Mouse (Mus musculus) limb, embryonic 11.5 days (tissue): ENCODE data around the gene Zfp13. TPM values are rescaled to one million over a fixed set of nuclear protein-coding genes. Genes with fewer than 3 reads are reported as not detected.

Experiments
- ATAC-seq: fragments of 200-750 bp; cut with Nextera tagmentation; 2 replicates; pipeline ENCODE4 v1.8.0; 2017; ENCODE audit warnings: low read depth; ENCODE audit not compliant: insufficient number of reproducible peaks, low FRiP score, low TSS enrichment
- DNase-seq: peaks from one replicate; pipeline ENCODE4 v3.0.0-alpha.2; 2015; ENCODE audit warnings: low spot score
- H3K27ac ChIP-seq: fragments of 300-500 bp; sonication (generic); replicated peaks from 2 replicates; pipeline ENCODE4 v1.5.1; 2014; ENCODE audit warnings: low read depth, mild to moderate bottlenecking, low read length
- H3K27me3 ChIP-seq: fragments of 300-500 bp; sonication (generic); 2 replicates; pipeline ENCODE4 v1.6.1; 2014; ENCODE audit warnings: mild to moderate bottlenecking, low read length, mixed read lengths; ENCODE audit not compliant: control insufficient read depth, insufficient read depth
- H3K36me3 ChIP-seq: fragments of 300-500 bp; sonication (generic); 2 replicates; pipeline ENCODE4 v1.6.1; 2014; ENCODE audit warnings: mild to moderate bottlenecking, low read length, moderate library complexity, mixed read lengths; ENCODE audit not compliant: control insufficient read depth, insufficient read depth
- H3K4me1 ChIP-seq: fragments of 300-500 bp; sonication (generic); 2 replicates; pipeline ENCODE4 v1.6.1; 2014; ENCODE audit warnings: low read length, mixed read lengths; ENCODE audit not compliant: control insufficient read depth, insufficient read depth
- H3K4me2 ChIP-seq: fragments of 300-500 bp; sonication (generic); 2 replicates; pipeline ENCODE4 v1.6.1; 2014; ENCODE audit warnings: low read depth, mild to moderate bottlenecking, moderate library complexity; ENCODE audit not compliant: severe bottlenecking
- H3K4me3 ChIP-seq: fragments of 300-500 bp; sonication (generic); 2 replicates; pipeline ENCODE4 v1.5.1; 2014; ENCODE audit warnings: low read depth, low read length
- H3K9ac ChIP-seq: fragments of 300-500 bp; sonication (generic); 2 replicates; pipeline ENCODE4 v1.6.1; 2014; ENCODE audit warnings: mild to moderate bottlenecking, low read length
- H3K9me3 ChIP-seq: fragments of 300-500 bp; sonication (generic); 2 replicates; pipeline ENCODE4 v1.6.1; 2016; ENCODE audit warnings: low read length; ENCODE audit not compliant: control insufficient read depth
- WGBS: fragments of 180-500 bp; shearing (Covaris S2); extraction: QIAGEN DNeasy Blood & Tissue Kit; methylation state at CpG from one replicate; pipeline ENCODE4 v1.1.7; 2014; 5-methylcytosine and 5-hydroxymethylcytosine counted together
- polyA plus RNA-seq: library from polyadenylated mRNA; unstranded; fragments of >200 nt; fragmentation: Nextera tagmentation; extraction: Ambion mirVana; gene quantifications from 2 replicates; pipeline ENCODE4 v1.2.1, GENCODE M21; 2014

Gene Zfp13
- 20.5 and 22.7 TPM in 2 replicates for polyA plus RNA-seq

DNA sequence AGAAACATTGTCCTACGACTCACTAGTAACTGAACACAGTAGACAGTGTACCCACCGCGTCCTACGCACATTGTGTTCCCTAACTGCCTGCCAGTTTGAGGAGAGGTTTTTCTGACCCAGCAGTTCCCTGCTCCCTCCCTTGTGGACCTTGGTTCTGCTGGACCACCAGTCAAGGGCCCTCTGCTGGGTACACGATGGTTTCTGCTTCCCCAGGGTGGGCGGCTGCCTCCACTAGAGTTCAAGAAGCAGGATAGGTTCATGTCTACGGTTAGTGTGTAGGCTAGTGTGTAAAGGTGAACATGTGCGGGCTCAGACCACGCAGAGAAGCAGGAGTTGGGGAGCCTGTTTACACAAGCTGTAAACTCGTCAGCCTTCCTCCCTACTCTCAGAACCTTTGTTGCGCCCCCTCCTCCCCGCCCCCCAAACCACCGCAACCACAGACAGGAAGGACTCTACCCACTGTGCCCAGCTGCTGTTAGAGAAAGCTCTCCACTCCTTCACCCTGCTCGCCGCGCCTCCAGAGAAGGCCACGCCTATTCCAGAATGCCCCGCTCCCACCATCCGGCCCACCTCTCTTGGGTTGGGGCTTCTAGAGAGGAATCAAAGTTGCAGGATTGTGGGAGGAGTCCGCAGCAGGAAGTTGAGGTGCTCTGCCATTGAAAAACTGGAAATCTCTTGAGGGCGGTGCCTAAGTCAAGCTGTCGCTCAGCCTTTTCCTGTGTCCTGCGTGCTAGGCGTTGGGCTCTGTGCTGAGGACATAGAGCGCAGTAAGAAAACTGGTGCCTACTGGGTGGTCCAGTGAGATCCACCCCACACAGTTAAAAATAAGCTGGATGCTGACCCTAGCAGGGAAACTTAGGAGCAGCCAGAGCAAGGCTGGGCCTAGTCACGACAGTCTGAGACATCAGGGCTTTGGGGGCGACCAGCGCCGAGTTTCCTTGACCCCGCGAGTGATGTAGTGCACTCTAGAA, at the start of gene Zfp13:
Gene Zfp13, minus strand, starts transcription at position 906 of the 971 bp plus-strand sequence.
- Histone ChIP-seq H3K4me1 (peaks cover 6% of the 10 kb centered on the region; the same call in 1 of the 2 replicates), H3K27me3 (no peaks in the 10 kb centered on the region), H3K27ac (peak within 1 kb of the TSS; percentile 76), H3K4me3 (peak within 1 kb of the TSS; percentile 40), H3K9me3 (no peaks in the 10 kb centered on the region), H3K4me2 (peak within 1 kb of the TSS; percentile 71), H3K9ac (peak within 1 kb of the TSS; percentile 56), H3K36me3 (no peaks in the 10 kb centered on the region)
- DNase-seq: peak; percentile 92
- peak; percentile 96 for ATAC-seq
- WGBS: 9% methylated on average over 31 of the region's 31 CpGs

DNA sequence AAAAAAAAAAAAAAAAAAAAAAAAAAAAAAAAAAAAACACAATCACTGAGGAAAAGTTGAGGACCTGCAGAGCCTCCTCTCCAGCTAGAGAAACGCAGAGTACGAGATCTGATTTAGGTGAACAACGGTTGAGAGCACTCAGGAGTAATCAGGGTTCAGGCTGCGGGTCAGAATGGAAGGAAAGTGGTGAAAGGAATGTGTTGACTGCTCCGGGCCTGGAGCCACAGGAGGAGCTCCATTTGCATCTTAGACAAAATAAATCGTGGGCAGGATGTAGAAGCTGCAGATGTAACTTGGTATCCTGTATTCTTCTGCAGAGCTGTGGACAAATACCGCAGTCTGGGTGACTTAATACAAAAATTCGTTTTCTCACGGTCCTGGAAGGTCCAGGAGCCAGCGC, 46.6 kb upstream of the Zfp13 start:
- Histone ChIP-seq H3K4me2 (no peak overlapping the region), H3K4me1 (no peaks in the 10 kb centered on the region), H3K9ac (no peak overlapping the region), H3K27ac (no peak overlapping the region), H3K4me3 (no peak overlapping the region), H3K36me3 (no peaks in the 10 kb centered on the region), H3K27me3 (peaks cover 11% of the 10 kb centered on the region), H3K9me3 (no peaks in the 10 kb centered on the region)
- WGBS: 38% methylated on average over 10 of the region's 10 CpGs
- DNase-seq (no peak), ATAC-seq (no peak)

DNA sequence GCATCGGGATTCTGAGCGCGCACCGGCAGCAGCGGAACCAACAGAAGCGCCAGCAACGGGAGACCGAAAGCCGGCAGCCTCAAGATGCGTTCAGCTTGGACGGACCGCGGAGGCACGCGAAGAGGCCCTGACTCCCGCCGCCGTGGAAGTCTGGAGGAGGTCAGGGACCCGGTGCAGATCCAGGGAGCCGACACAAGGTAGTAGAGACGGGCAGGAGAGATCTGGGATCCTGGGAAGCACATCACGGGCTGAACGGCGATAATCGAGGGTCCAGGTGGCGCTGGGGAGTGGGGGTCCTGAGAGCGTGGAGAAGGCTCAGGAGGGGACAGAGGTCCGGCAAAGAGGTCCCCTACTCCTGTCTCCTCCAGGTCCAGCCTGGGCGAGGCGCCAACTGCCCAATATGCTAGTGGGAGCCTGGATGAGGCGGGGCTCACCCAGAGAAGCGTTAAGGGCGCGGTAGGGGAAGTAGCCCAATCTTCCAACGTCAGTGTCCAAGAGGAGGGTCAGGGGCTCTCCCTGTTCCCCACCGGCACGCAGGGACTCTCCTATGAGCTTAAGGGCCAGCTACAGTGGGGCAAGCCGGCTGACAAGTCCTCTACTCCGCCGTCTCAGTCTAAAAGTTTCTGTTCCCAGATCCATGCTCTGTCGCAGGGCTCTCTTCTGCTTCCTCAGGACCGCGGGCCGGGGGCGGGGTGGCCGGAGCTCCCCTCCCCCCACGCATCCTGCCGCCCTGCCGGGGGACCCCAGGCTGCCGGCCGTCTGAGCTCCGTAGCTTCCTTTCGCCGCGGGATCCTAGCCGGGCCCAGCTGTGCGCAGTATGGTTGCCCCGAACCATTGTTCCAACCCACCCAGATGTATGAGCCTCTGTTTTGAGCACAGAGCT, 45.6 kb upstream of the Zfp13 start, which contains the start of gene Mmp25:
Gene Mmp25, minus strand, starts transcription at position 665 of the 883 bp plus-strand sequence.
- no peaks in the 10 kb centered on the region for H3K4me1 ChIP-seq
- 1% methylated on average over 58 of the region's 58 CpGs for WGBS
- H3K9ac ChIP-seq: peak within 1 kb of the TSS; percentile 71
- ATAC-seq (peak; percentile 40; the same call in 1 of the 2 replicates), DNase-seq (peak; percentile 58)
- no peak within 1 kb of the TSS for H3K27ac ChIP-seq
- peak within 1 kb of the TSS; percentile 41 for H3K4me3 ChIP-seq
- H3K4me2 ChIP-seq: peak within 1 kb of the TSS; percentile 78
- no peaks in the 10 kb centered on the region for H3K36me3 ChIP-seq
- peaks cover 11% of the 10 kb centered on the region for H3K27me3 ChIP-seq
- H3K9me3 ChIP-seq: no peaks in the 10 kb centered on the region

DNA sequence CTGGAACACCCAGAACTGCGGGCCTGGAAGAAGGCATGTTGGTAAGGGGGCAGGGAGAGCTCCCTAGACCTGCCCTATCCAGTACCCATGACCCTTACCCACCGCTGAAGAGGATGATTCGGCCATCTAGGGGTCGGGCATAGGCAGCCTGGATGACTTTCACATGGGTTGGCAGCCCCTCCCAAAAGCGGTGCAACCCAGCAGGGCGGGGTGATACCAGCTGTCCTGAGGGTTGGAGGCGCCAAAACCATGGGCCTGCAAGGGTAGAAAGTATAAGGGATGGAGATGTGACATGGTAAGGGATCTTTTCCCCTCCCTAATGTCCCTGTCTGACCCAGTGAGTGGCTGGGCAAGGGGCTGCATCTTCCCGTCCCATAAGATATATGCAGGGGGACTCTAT, 32.0 kb upstream of the Zfp13 start:
- Histone ChIP-seq H3K27ac (no peak overlapping the region), H3K9me3 (no peaks in the 10 kb centered on the region), H3K4me3 (no peak overlapping the region), H3K9ac (no peak overlapping the region), H3K4me1 (no peaks in the 10 kb centered on the region; the same call in 1 of the 2 replicates), H3K36me3 (no peaks in the 10 kb centered on the region), H3K4me2 (no peak overlapping the region), H3K27me3 (no peaks in the 10 kb centered on the region)
- WGBS: 77% methylated on average over 8 of the region's 8 CpGs
- ATAC-seq: no peak
- DNase-seq: no peak

DNA sequence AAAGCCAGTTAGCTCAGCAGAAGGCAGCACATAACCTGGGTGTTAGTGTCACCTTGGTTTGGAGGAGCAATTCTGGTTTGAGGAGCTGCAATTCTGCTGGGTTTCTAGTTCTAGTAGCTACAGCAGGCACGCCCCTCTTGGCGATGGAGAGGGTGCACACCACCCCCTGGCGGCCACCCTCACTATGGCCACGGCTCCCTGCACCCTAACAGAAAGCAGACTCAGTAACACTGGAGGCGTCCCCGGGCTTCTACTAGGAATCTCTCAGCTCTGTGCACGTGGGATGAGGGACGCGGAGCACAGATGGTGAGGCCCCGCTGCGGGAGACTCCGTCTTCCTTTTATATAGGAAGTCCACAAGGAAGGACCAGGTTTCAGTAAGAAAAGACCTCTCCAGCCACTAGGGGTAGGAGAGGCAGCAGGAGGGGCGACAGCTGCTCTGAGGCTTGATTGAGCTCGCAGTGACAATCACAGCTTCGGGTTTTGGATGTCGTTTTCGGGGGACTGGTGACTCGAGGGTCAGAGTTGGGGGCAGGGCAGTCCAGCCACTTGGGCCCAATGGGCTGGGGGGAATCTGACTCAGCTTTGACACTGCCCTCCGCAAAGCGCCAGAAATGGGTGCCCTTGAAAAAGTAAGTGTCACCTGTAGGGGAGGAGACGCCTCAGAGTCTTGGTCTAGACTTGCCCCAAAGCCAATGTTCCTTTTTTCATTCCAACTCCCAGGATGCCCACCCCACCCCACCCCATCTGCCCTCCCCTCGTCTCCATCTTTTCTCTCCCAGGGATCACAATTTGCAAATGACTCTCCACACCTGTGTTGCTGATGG, 31.1 kb upstream of the Zfp13 start:
- Histone ChIP-seq H3K9ac (no peak overlapping the region), H3K4me3 (no peak overlapping the region), H3K27ac (no peak overlapping the region), H3K9me3 (no peaks in the 10 kb centered on the region), H3K4me2 (peak overlapping the region; percentile 33), H3K36me3 (no peaks in the 10 kb centered on the region), H3K27me3 (no peaks in the 10 kb centered on the region), H3K4me1 (no peaks in the 10 kb centered on the region; the same call in 1 of the 2 replicates)
- DNase-seq (peak; percentile 86), ATAC-seq (peak; percentile 83)
- WGBS: 17% methylated on average over 22 of the region's 22 CpGs

DNA sequence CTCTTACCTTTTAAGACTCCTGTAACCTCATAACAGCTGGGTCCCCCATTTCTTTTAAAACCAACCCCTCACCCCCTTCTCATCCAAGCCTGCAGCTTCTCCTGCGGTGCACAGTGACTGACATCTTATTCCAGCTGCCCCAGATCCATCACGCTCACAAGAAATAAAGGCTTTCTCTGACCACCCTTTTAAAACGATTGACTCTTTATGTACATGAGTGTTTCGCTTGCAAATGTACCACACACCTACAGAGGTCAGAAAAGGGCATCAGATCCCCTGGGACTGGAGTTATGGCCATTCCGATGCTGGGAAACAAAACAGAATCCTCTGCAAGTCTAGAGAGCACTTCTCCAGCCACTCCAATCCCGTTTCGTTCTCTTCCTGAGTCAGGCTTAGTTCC, 28.5 kb upstream of the Zfp13 start:
- Histone ChIP-seq H3K36me3 (no peaks in the 10 kb centered on the region), H3K4me1 (no peaks in the 10 kb centered on the region; the same call in 1 of the 2 replicates), H3K9ac (no peak overlapping the region), H3K4me3 (no peak overlapping the region), H3K27me3 (no peaks in the 10 kb centered on the region), H3K9me3 (no peaks in the 10 kb centered on the region), H3K27ac (no peak overlapping the region), H3K4me2 (no peak overlapping the region)
- no peak for DNase-seq
- ATAC-seq: no peak
- WGBS: 42% methylated on average over 7 of the region's 7 CpGs

DNA sequence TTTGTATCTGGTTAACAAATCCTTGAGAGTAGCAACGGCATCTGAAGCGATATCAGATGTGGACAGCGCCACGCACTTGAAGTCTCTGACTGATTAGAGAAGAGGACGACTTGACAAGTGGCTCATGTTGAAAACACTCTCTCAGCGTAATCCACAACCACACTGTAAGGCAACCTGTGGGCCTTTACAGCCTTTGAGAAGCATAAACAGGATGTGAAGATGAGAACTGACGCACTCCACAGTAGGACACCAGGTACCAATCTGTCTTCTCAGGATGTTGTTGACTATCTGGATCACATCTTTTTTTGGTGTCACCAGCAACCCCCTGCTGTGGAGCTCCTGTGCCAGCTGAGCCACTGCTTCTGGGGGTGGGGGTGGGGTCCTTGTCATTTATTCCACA, 21.1 kb upstream of the Zfp13 start:
- Histone ChIP-seq H3K4me1 (no peaks in the 10 kb centered on the region), H3K27me3 (peaks cover 4% of the 10 kb centered on the region; the same call in 1 of the 2 replicates), H3K9ac (no peak overlapping the region), H3K27ac (no peak overlapping the region), H3K36me3 (no peaks in the 10 kb centered on the region), H3K4me2 (no peak overlapping the region), H3K9me3 (no peaks in the 10 kb centered on the region), H3K4me3 (no peak overlapping the region)
- 77% methylated on average over 7 of the region's 7 CpGs for WGBS
- no peak for DNase-seq
- no peak for ATAC-seq
